Mouse (Mus musculus) spleen, adult 2 months (tissue): ENCODE data around the gene Tmprss13.

Source experiments
- CTCF ChIP-seq: fragments of 200-500 bp; IDR thresholded peaks from 2 replicates; pipeline ENCODE4 v1.5.1; 2011; ENCODE audit warnings: mild to moderate bottlenecking, inconsistent platforms; ENCODE audit not compliant: insufficient read depth, insufficient read length, insufficient replicate concordance; ENCODE audit errors: extremely low read depth
- POLR2A ChIP-seq: fragments of 200-500 bp; IDR thresholded peaks from 2 replicates; pipeline ENCODE4 v1.6.1; 2011; ENCODE audit warnings: low read depth, low read length, inconsistent platforms

GRCm38 (mm10) chr9:45329577-45329976 lies 10.7 kb downstream of the Tmprss13 start:
- TF ChIP-seq CTCF = no peak
- no peak for TF ChIP-seq POLR2A
